Mouse (Mus musculus) urinary bladder, postnatal 25 days (tissue): ENCODE measurements at regions not wholly inside any gene's neighbourhood (a gene's known extent, or its start where the extent isn't known, plus 50 kb on each side); places are given as distances from the start of the nearest gene placed in this dataset.

Source experiments
- DNase-seq: peaks from one replicate; pipeline ENCODE4 v3.0.0; 2022; ENCODE audit warnings: low spot score

- no peak for DNase-seq
These were observed 50.9 kb upstream of the Atp12a start for GRCm38 (mm10) chr14:56313969-56314368.

GRCm38 (mm10) chr14:56314459-56314858 lies 50.4 kb upstream of the Atp12a start:
- peak; percentile 41 for DNase-seq
